Mouse (Mus musculus): ENCODE measurements around the gene Gm14597. TPM values are rescaled to one million over a fixed set of nuclear protein-coding genes. Genes with fewer than 3 reads are reported as not detected.

The Gm14597 gene
- total RNA-seq (2023) = not detected

DNA sequence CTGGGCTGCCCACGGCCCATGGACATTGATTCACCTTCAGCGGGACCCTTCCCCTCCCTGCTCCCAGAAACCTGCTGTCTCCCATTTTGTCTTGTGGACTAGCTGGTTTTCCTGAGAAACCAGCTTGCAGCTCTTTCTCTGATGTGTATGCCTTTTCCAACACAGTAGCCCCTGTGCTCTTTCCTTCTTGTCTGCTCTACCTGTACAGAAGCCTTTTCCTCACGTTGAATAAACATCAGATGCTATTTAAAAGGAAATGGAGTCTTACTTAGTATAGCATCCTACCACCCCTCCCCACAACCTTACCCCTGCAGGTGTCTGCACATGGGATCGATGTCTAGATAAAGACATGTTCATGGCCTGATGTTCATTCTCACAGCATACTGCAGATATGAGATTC lies at the start of gene Gm14597:
TSS of gene Gm14597 (minus strand) at position 101 of the 400 bp plus-strand sequence.

DNA sequence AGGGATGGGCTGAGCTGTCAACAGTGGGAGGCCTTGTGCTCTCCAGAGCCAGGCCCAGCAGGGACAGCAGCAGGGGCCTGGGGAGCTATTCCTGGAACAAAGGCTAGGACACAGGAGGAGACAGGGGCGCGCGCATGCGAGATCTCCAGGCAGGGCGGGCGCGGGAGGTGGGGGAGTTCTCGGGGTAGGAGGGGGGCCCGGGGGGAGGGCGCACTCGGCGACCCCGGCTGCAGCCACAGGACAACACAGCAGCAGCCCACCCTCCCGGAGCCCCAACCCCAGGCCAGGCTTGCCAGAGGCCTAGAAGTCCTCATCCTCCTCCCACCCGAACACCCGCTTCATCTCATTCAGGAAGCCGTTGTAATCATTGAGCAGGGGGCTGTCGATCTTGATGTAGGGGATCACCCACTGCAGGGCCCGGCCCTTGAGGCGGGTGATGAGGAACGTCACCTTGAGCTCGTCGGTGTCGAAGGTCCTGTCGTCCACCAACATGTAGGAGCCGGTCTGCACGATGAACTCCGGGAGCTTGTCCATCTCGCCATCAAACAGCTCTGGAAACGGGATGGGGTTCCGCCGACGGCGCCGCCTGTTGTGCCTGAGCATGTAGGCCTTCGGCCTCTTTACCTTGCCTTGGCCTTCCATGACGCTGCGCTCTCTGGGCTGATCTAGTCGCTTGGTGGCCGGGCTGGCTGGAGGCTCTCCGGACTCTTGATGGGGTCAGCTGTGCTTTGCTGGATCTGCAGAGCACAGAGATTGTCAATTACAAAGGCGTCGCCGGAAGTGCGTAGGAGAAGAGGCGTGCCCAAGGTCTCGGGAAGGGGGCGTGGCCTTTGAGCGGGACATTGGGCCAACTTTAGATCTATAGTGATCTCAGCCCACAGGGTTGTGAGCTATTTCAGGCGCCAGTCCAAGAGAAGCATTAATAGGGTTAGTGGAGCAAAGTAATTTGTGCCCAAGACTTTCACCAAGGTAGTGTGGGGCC lies 34.5 kb upstream of the Gm14597 start, which contains the start of gene Rtl8a:
TSS of gene Rtl8a (minus strand) at position 703 of the 982 bp plus-strand sequence.

DNA sequence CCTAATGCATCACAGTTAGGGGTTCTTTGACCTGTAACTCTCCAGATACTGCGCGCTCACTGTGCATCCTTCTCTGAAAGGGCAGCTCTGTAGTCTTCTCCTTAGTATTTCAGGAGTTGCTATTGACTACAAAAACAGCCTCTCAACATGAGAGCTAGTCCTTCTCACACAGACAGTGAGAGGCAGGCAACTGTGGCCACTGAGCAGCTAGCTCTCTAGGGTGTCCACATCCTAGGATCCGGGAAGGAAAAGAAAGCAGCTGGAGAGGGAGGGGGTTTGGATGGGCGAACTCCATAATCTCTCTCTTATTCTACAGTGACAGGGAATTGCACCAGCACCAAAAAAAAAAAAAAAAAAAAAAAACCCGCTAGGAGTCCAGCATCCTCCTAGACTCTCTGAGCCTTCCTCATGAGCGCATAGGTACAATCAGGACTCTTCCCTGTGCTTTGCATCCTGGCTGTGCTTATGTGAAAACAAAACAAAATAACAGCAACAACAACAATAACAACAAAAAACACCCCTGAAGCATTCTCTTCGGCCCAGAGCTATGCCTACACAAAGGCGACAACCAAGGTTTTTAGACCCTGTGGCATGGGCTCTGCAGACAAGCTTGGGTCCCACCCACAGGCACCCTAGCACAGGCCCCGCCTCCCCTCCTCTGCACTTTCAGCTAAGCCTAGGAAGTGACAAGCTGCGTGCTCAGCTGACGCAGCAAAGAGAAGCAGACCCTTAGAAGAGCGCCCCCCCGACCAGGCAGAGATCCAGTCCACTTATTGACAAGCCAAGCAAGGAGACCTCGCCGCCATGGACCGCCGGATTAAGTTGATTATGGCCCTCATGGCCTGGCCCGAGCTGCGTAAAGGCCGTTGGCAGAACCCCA lies 1.3 kb downstream of the Gm14597 start, which contains the start of gene Rtl8c:
TSS of gene Rtl8c (plus strand) at position 791 of the 880 bp plus-strand sequence.

Other genes with a start within 250 kb of the Gm14597 start
- gene Mospd1, start 238.5 kb downstream of the Gm14597 start, total RNA-seq (2023) = 11.2 TPM
- gene Etd, start 174.1 kb downstream of the Gm14597 start, total RNA-seq (2023) = not detected
- gene Rtl8c, start 947 bp downstream of the Gm14597 start, total RNA-seq (2023) = 17.4 TPM
- 49.4 TPM for gene Rtl8a, start 34.7 kb upstream of the Gm14597 start, total RNA-seq (2023)
- gene Rtl8b, start 61.4 kb upstream of the Gm14597 start, total RNA-seq (2023) = 25.6 TPM
- gene 4930502E18Rik, start 115.8 kb upstream of the Gm14597 start, total RNA-seq (2023) = not detected
- gene 1700013H16Rik, start 148.9 kb upstream of the Gm14597 start, total RNA-seq (2023) = not detected
- gene Zfp36l3, start 167.4 kb upstream of the Gm14597 start, total RNA-seq (2023) = not detected
- not detected for gene Xlr, start 188.7 kb upstream of the Gm14597 start, total RNA-seq (2023)